8 mouse cellular contexts compared by ENCODE assay signal in genomic region chr10:24869760-24870290, GRCm38 (mm10). TPM values are rescaled to one million over a fixed set of nuclear protein-coding genes. Genes with fewer than 3 reads are reported as not detected.
DNase-seq lines count a peak whose midpoint lies in the region; ATAC-seq lines count a peak whose summit lies in the region.

Gene Med23, plus strand, starts transcription at chr10:24869986.

- H3K27ac ChIP-seq in hindbrain, embryonic 16.5 days (ENCODE audit: low read depth, low read length) = peak within 1 kb of the TSS; percentile 67; the same call in 1 of the 2 replicates
- peak within 1 kb of the TSS; percentile 25; the same call in 1 of the 2 replicates for H3K27ac ChIP-seq in macrophage

- under 1% methylated on average over 36 of the region's 36 CpGs for WGBS in hindbrain, embryonic 16.5 days
- under 1% methylated on average over 35 of the region's 36 CpGs for WGBS in macrophage (ENCODE audit: missing documents)

- no peaks in the 10 kb centered on the region for H3K27me3 ChIP-seq in hindbrain, embryonic 16.5 days (replicated peaks; ENCODE audit: control insufficient read depth, insufficient read depth, low read length)

- ATAC-seq in hindbrain, embryonic 16.5 days = peak; percentile 100

- peak within 1 kb of the TSS; percentile 67 for H3K4me2 ChIP-seq in hindbrain, embryonic 16.5 days (ENCODE audit: low read length)

- H3K79me2 ChIP-seq in macrophage (ENCODE audit: inconsistent target) = peaks cover 15% of the 10 kb centered on the region

- H3K36me3 ChIP-seq in hindbrain, embryonic 16.5 days (ENCODE audit: control insufficient read depth, insufficient read depth, low read length) = peaks cover 8% of the 10 kb centered on the region
- H3K36me3 ChIP-seq in macrophage (ENCODE audit: inconsistent target) = peaks cover 27% of the 10 kb centered on the region

- peak within 1 kb of the TSS; percentile 94 for H3K4me3 ChIP-seq in hindbrain, embryonic 16.5 days (ENCODE audit: low read length)
- peak within 1 kb of the TSS; percentile 87 for H3K4me3 ChIP-seq in macrophage (ENCODE audit: inconsistent target)

- DNase-seq in WW6 (ENCODE audit: low read depth, low spot score) = peak; percentile 94
- DNase-seq in cerebellum, postnatal 4 days (ENCODE audit: low spot score in 2 of 2) = peak; percentile 99
- DNase-seq in gastrocnemius, adult 18-20 months (ENCODE audit: low spot score) = peak; percentile 99
- DNase-seq in left cerebral cortex, adult 18-20 months (ENCODE audit: low spot score in 2 of 2) = peak; percentile 99
- peak; percentile 98 for DNase-seq in right cerebral cortex, adult 18-20 months
- peak; percentile 88 for DNase-seq in urinary bladder, postnatal 10 days (ENCODE audit: low spot score)

- peaks cover 2% of the 10 kb centered on the region for H3K4me1 ChIP-seq in hindbrain, embryonic 16.5 days (ENCODE audit: control insufficient read depth, insufficient read depth, low read depth, low read length)

- H3K9me3 ChIP-seq in hindbrain, embryonic 16.5 days (ENCODE audit: control insufficient read depth, low read length) = no peaks in the 10 kb centered on the region

- peak within 1 kb of the TSS; percentile 96 for H3K9ac ChIP-seq in hindbrain, embryonic 16.5 days (ENCODE audit: low read depth, low read length)

RNA-seq across cellular contexts. Expression of gene Med23, which starts in this region (rescaled TPM):
- 1 to 10 TPM; 7.1 to 9.4 TPM for total RNA-seq in gastrocnemius, adult 18-20 months (2021)
- polyA plus RNA-seq in hindbrain, embryonic 16.5 days (2015; fragmentation: Nextera tagmentation; extraction: Ambion mirVana) = 20.5 and 23.8 TPM in 2 replicates
- total RNA-seq in left cerebral cortex, adult 18-20 months (2021) = 10 to 100 TPM; 32.4 to 35.1 TPM
- 10 to 100 TPM; 37.9 to 98.3 (median 76.0) TPM for total RNA-seq in macrophage (2018; cell fraction: chromatin; rRNA removed)
- 10 to 100 TPM; 10.2 to 18.6 (median 15.6) TPM for total RNA-seq in macrophage (2018; cell fraction: cytosol; rRNA removed)
- 10 to 100 TPM; 19.9 to 59.2 (median 38.3) TPM for total RNA-seq in macrophage (2018; cell fraction: nucleus; rRNA removed)
- polyA plus RNA-seq in macrophage (2018) = 11.6 to 15.4 TPM (median 14.3 TPM) in 3 replicates

Comparison
In these comparisons a context has a peak if more than half of its experiments do, and no peak if none do; other contexts are left out.
1. Peak in every context shown above with its lines: DNase-seq, ATAC-seq, H3K4me3 ChIP-seq and H3K27ac ChIP-seq.